Mouse (Mus musculus) CD8-positive naive resting alpha-beta T cell, adult 57 days (primary cell): ENCODE data around the gene Rhod. TPM values are rescaled to one million over a fixed set of nuclear protein-coding genes. Genes with fewer than 3 reads are reported as not detected.

ENCODE experiments used
- total RNA-seq: library from RNA; stranded (reverse); gene quantifications from one replicate; pipeline ENCODE4 v1.2.4, GENCODE M21; 2023

Gene Rhod
- total RNA-seq: 1.2 TPM

DNA sequence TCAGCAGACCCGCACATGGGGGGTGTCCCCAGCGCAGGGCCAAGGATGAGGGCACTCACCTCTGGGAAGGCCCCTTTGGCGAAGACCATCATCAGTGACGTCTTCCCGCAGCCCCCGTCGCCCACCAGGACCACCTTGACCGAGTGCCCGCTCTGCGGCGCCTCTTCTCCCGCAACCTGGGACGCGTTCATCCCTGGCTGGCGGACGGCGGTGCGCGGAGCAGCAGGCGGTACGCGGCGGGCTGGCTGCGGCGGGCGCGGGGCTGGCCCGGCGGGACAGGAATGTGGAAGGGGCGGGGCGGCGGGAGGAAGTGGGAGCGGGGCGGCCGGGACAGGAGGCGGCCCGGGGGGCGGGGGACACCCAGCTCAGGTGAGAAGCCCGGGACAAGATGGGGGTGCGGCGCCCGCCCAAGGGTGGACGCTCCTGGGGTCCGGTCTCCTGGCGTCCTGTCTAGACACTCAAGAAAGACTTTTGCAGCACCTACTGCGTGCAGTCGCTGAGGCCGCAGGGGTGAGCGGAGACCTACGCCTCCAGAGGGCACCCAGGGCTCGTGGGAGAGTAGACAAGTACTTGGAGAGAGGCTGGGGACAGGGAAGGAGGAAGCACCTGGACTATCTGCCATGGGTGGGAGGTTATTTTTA lies at the start of gene Rhod:
Gene Rhod (minus strand): TSS at position 272 of the 641 bp plus-strand sequence.

DNA sequence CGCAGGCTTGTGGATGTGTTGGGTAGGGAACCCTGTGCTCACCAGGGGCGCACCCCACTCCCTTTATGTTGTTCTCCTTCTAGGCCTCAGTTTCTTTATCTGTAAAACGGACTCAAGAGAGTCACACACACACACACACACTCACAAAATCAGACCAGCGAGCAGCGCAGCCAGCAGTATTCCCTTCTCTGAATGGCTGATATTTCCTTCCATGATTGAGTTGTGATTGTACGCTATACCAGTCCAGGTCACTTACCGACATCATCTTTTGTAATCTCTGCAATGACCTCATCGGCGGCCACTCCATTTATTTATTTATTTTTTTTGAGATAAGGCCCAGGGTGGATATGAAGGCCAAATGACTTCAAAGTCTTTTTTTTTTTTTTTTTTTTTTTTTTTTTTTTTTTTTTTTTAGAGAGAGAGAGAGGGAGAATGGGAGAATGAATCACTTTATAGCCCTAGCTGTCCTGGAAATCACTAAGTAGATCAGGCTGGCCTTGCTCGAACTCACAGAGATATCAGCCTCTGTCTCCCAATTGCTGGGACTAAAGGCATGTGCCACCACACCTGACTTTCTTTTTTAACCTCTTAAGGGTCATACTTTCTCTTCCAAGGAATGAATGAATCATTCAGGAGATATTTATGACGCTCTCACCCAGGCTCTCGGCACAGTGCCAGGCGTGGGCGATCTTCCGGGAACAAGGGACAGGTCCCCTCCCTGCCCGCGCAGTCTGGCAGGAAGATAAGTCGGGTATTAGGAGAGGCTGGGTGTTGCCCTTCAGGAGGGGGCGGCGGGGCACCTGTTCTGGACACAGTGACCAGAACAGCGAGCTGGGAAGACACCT lies 38.3 kb upstream of the Rhod start, which contains the start of gene Syt12:
Gene Syt12 (minus strand): TSS at position 103 of the 845 bp plus-strand sequence.

DNA sequence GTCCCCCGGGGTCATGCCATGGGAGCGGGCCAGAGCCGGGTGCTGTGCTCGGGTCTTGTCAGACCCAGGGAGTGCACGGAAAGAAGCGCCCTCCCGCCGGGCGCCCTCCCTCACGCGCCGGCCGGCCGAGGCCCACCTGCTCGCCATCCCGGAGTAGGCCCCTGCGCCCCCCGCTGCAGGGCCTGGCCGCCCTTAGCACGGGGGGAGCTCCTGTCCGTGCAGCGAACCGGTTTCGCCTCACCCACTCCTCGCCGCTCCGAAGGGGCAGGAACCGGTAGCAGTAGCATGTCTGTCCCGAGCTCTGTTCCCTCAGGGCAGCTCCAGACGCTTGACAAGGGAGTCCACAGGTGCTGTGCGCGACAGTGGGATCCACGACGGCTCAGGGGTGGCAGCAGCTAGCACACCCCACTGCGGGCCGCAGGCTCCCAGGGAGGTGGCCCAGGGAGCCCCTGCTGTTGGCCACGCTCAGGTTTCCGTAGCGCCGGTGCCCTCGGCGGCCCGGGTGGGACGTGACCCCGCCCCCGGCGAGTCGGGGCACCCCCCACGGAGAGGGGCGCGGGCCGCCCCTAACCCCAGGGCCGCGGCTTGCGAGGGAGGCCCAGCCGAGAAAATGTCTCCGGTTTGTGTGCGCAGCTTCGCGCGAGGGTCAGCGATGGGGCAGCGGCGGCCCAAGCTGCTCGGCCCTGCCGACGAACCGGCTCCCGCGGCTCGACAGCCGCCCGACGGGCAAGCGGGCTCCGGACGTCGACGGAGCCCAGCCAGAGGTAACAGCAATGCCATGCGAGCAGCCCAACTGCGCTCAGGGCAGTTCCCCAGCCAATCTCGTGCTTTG lies 41.2 kb downstream of the Rhod start, which contains the start of gene Kdm2a:
Gene Kdm2a (minus strand): TSS at position 488 of the 832 bp plus-strand sequence.

Other genes with a start within 250 kb of the Rhod start
- 309 TPM for gene Tbc1d10c, start 248.1 kb downstream of the Rhod start, total RNA-seq
- 343 TPM for gene Ppp1ca, start 247.4 kb downstream of the Rhod start, total RNA-seq
- gene Rad9a, start 237.8 kb downstream of the Rhod start, total RNA-seq: 44.6 TPM
- gene Clcf1, start 225.2 kb downstream of the Rhod start, total RNA-seq: 197 TPM
- gene AC109138.7, start 225.1 kb downstream of the Rhod start, total RNA-seq: not detected
- gene Pold4, start 207.5 kb downstream of the Rhod start, total RNA-seq: 55.7 TPM
- gene Ssh3, start 170.3 kb downstream of the Rhod start, total RNA-seq: 13.6 TPM
- 17.4 TPM for gene Ankrd13d, start 156.3 kb downstream of the Rhod start, total RNA-seq
- 359 TPM for gene Grk2, start 133.2 kb downstream of the Rhod start, total RNA-seq
- 152 TPM for gene Kdm2a, start 41.1 kb downstream of the Rhod start, total RNA-seq
- gene Syt12, start 38.0 kb upstream of the Rhod start, total RNA-seq: not detected
- not detected for gene 2010003K11Rik, start 59.2 kb upstream of the Rhod start, total RNA-seq
- 2.2 TPM for gene Pcx, start 71.0 kb upstream of the Rhod start, total RNA-seq
- gene Lrfn4, start 176.2 kb upstream of the Rhod start, total RNA-seq: 0.40 TPM
- gene Rce1, start 186.2 kb upstream of the Rhod start, total RNA-seq: 47.9 TPM